Mouse (Mus musculus): ENCODE measurements around the gene Atp6v1c2.

Atp6v1c2 gene

DNA sequence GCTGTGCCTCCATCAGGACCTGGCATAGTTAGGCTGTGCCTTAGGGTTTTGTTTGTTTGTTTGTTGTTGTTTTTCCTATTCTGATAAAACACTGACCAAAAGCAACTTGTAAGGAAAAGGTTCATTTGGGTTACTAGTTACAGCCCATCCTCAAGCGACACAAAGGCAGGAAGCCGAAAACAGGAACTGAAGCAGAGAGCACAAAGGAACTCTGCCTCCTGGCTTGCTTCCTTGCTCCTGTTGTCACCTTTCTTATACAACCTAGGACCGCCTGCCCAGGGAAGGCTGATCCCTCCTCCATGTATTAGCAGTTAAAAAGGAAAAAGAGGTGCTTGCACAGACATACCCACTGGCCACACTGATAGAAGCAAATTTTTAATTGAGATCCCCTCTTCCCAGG lies 65.3 kb downstream of the Atp6v1c2 start:
- no peak for DNase-seq (ENCODE audit: extremely low spot score, low read depth, low spot score)

- DNase-seq (ENCODE audit: extremely low spot score, low read depth, low spot score): no peak
Measured at GRCm38 (mm10) chr12:17261005-17261404, 68.2 kb downstream of the Atp6v1c2 start.

DNA sequence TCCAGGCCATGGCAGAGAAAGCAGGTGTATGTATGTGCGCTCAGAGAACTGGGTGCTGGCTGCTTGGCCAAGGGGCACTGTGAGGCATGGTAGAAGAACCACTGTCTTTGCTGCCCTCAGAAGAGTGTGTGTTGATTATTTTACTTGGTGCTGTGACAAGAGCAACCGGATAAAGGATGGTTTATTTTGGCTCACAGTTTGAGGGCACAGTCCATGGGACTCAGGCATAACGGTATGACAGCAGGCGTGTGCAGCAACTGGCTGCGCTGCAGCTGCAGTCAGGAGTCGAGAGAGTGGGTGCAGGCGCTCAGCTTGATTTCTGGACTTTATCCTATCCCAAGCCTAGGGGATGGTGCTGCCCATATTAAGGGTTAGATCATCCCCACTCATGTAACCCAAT lies 70.7 kb downstream of the Atp6v1c2 start:
- no peak for DNase-seq (ENCODE audit: extremely low spot score, low read depth, low spot score)

GRCm38 (mm10) chr12:17256905-17257304 lies 72.3 kb downstream of the Atp6v1c2 start:
- peak; percentile 28 for DNase-seq (ENCODE audit: extremely low spot score, low read depth, low spot score)

DNA sequence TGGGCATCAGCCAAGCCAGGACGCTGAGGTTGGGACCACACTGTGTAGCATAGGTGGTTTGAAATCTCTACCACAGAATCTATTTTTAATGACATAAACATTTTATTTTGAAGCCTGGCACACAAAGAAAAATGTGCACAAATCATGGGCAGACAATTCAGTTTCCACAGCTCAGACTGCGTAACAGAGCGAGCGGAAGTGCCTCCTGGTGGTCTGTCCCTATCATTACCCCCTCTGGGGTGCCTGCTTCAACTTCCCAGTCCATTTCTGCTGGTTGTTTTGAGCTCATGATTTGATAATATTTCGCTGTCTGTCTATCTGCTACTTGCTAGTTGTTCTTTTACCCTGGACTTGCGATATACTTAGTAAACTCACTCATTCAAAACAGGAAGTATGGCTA lies 73.6 kb downstream of the Atp6v1c2 start:
- no peak for DNase-seq (ENCODE audit: extremely low spot score, low read depth, low spot score)

- peak; percentile 50 for DNase-seq (ENCODE audit: extremely low spot score, low read depth, low spot score)
Measured at GRCm38 (mm10) chr12:17253069-17253468, 76.1 kb downstream of the Atp6v1c2 start.

DNA sequence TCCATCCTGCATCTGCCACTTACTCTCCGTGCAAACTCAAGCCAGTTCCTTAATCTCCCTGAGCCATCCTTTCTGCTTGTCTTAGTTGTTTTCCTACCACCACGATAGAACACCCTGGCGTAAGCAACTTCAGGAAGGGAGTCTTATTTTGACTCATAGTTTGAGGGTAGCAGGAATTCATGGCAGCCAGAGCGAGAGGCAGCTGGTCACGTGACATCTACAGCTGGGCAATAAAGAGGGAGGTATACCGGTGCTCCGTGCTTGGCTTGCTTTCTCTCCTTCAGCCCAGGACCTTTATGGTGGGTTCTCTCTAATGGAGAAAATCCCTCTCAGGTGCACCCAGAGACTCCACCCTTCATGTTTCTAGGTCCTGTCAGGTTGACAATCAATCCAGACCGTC lies 78.2 kb downstream of the Atp6v1c2 start:
- DNase-seq (ENCODE audit: extremely low spot score, low read depth, low spot score): no peak

GRCm38 (mm10) chr12:17242041-17242440 lies 87.1 kb downstream of the Atp6v1c2 start:
- no peak for DNase-seq (ENCODE audit: extremely low spot score, low read depth, low spot score)

DNA sequence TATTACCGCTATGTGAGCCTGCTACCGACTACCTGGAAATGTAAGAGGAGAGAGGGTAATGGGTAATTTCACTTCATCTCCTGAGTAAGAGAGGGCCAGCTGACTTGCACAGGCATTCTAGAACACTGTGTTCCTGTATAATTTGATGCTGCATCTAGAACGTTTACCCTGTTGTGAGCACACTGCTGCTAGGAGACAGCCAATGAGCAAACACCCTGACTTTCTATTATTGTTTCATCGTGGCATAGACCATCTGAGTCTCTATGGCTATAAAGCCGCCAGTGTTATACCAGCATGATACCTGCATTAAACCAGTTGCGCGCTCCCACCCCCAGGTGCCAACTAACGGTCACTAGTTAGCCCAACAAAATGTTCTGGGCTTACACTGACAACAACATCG lies 87.5 kb downstream of the Atp6v1c2 start:
- DNase-seq (ENCODE audit: extremely low spot score, low read depth, low spot score): no peak

DNA sequence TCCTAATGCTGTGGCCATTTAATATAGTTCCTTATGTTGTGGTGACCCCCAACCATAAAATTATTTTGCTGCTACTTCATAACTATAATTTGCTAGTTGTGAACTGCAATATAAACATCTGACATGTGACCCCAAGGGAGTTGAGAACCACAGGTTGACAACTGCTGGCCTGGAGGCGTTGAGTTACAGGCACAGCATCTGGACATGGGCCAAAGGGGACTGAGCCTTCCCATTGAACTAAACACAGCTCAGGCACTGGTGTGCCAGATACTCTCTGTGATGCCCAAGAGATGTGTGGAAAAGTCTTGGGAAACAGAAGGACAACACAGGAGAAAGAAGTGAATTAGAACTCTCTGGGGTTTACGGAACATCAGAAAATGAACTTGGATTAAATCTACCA lies 88.1 kb downstream of the Atp6v1c2 start:
- no peak for DNase-seq (ENCODE audit: extremely low spot score, low read depth, low spot score)

DNA sequence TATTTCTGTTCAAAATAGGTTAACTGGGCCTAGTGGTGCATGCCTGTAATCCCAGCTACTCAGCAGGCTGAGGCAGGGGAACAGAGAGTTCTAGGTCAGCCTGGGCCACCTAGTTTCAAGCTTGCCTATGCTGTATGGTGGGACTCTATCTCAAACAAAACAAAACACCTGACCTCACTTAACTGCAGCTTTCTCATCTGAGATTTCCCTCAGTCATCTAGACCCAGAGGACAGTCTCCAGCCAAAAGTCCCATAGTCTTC lies 89.8 kb downstream of the Atp6v1c2 start:
- no peak for DNase-seq (ENCODE audit: extremely low spot score, low read depth, low spot score)

DNA sequence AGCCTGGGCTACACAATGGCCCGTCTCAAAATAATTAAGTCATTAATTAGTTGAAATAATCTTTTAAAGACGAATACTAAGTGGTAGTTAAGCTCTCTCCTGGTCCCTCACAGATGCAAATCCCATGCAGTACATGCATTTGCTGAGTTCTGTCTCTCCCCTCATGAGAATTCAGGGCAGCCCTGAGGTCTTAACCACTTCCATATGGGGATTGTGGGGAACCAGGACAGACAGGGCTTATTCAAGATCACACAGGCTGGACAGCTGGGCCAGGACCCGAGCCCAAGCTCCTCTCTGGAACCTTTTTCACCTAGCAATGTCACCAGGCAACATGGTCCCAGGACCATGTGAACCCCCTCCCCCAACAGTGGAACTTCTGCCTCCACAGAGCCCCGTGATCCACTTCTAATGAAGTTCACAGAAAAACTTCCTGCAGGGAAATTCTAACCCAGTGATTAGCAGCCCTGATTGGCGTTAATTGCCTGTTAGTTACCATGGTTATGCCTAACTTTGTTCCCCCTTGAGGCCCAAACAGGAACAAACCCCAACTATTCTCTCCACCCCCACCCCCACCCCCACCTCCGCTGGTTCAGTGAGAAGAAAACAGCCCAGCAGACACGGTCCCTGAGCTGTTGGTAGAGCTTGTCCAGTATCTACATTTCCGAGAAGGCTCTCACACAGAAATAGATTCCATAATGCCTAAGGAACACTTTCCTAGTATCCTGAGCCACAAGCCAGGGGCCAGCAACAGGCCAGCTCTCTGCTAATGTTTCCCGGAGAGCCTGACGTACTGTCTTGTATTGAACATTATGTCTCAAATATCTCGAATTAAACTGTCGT lies 90.4 kb downstream of the Atp6v1c2 start:
- DNase-seq (ENCODE audit: extremely low spot score, low read depth, low spot score): no peak

DNA sequence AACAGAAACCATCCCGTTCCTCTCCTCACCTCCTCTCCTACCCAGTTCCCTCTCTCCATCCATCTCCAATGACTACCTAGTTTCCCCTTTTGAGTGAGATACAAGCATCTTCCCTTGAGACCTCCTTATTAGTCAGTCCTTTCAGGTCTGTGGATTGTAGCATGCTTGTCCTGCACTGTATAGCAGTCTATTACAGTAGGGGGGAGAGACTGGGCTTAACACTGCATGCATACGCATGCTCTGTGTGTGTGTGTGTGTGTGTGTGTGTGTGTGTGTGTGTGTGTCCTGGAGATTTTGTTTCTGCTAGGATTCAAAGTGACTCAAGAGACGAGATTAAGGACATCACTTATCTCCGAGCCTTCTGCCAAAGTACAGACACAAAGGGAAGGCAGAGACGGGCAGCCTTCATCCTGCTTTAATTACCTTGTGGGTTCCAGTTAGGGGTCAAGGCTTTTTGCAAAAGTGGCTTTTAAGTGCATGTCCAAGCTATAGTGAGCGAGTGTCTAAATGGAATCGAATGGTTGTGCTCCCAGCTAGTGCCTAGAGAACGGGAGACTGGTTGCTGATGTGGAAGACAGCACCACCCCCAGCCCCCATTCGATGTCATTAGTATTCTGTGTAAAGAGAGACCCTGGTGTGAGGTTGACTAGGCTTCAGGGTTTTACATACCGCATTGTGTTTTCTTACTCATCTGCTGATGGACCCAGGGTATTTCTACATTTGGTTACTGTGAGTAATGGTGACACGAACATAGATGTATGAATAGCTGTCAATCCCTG lies 93.4 kb downstream of the Atp6v1c2 start:
- DNase-seq (ENCODE audit: extremely low spot score, low read depth, low spot score): no peak

Data from hindlimb bud, embryonic 11.5 days (tissue).